Mouse (Mus musculus): ENCODE measurements around the gene Wbp2.
A peak's percentile ranks its signal among the peaks of the same experiment; 100 is the strongest.
"Not testable (repeated sequence)": the region's sequence is repeated elsewhere in the genome, so short reads cannot be mapped to it uniquely, and the experiment has no call there.

Wbp2 gene

GRCm38 (mm10) chr11:116109441-116110081, 22.8 kb upstream of the Wbp2 start:
- no peak for DNase-seq (ENCODE audit: low read depth, low spot score)

- DNase-seq (ENCODE audit: low read depth, low spot score): no peak
Measured at GRCm38 (mm10) chr11:116108464-116109137, 21.8 kb upstream of the Wbp2 start.

- DNase-seq (ENCODE audit: low read depth, low spot score): no peak
Measured at GRCm38 (mm10) chr11:116107777-116108285, 21.0 kb upstream of the Wbp2 start.

GRCm38 (mm10) chr11:116106963-116107776, 20.4 kb upstream of the Wbp2 start:
- no peak for DNase-seq (ENCODE audit: low read depth, low spot score)

GRCm38 (mm10) chr11:116106154-116106962, 19.6 kb upstream of the Wbp2 start:
- peak; percentile 92 for DNase-seq (ENCODE audit: low read depth, low spot score)

- no peak for DNase-seq (ENCODE audit: low read depth, low spot score)
Measured at GRCm38 (mm10) chr11:116105065-116105464, 18.3 kb upstream of the Wbp2 start.

- peak; percentile 90 for DNase-seq (ENCODE audit: low read depth, low spot score)
Measured at GRCm38 (mm10) chr11:116104006-116104646, 17.3 kb upstream of the Wbp2 start.

GRCm38 (mm10) chr11:116103572-116103971, 16.8 kb upstream of the Wbp2 start:
- no peak for DNase-seq (ENCODE audit: low read depth, low spot score)

- DNase-seq (ENCODE audit: low read depth, low spot score): no peak
Measured at GRCm38 (mm10) chr11:116102472-116102871, 15.7 kb upstream of the Wbp2 start.

- no peak for DNase-seq (ENCODE audit: low read depth, low spot score)
Measured at GRCm38 (mm10) chr11:116101931-116102381, 15.2 kb upstream of the Wbp2 start.

GRCm38 (mm10) chr11:116100839-116101238, 14.0 kb upstream of the Wbp2 start:
- DNase-seq (ENCODE audit: low read depth, low spot score): no peak

GRCm38 (mm10) chr11:116100385-116100784, 13.6 kb upstream of the Wbp2 start:
- no peak for DNase-seq (ENCODE audit: low read depth, low spot score)

- DNase-seq (ENCODE audit: low read depth, low spot score): no peak
Measured at GRCm38 (mm10) chr11:116099462-116099861, 12.7 kb upstream of the Wbp2 start.

GRCm38 (mm10) chr11:116098711-116099460, 12.1 kb upstream of the Wbp2 start:
- no peak for DNase-seq (ENCODE audit: low read depth, low spot score)

GRCm38 (mm10) chr11:116096213-116097108, 9.7 kb upstream of the Wbp2 start:
- peak; percentile 95 for DNase-seq (ENCODE audit: low read depth, low spot score)

- DNase-seq (ENCODE audit: low read depth, low spot score): no peak
Measured at GRCm38 (mm10) chr11:116095573-116095972, 8.8 kb upstream of the Wbp2 start.

GRCm38 (mm10) chr11:116093771-116094565, 7.2 kb upstream of the Wbp2 start:
- DNase-seq (ENCODE audit: low read depth, low spot score): no peak

- not testable (repeated sequence) for DNase-seq (ENCODE audit: low read depth, low spot score)
Measured at GRCm38 (mm10) chr11:116092959-116093358, 6.2 kb upstream of the Wbp2 start.

Measured in ES-CJ7 (cell line).